Mouse (Mus musculus) heart, postnatal 25 days (tissue): Measurements from ENCODE around the gene Mief1. TPM values are rescaled to one million over a fixed set of nuclear protein-coding genes. Genes with fewer than 3 reads are reported as not detected.

Source experiments
- total RNA-seq, 2 experiments: library from RNA; stranded (reverse); gene quantifications; 2 replicates each; pipeline ENCODE4 v1.2.3; 2021

Mief1 gene
- total RNA-seq, 2 experiments from 2014 or later = 29.2 to 32.3 TPM

Other genes with a start within 250 kb of the Mief1 start
- 10 to 100 TPM; 24.5 to 33.8 TPM for gene Pdgfb, start 219.0 kb upstream of the Mief1 start, total RNA-seq
- 10 to 100 TPM; 77.5 to 92.2 TPM for gene Syngr1, start 142.7 kb upstream of the Mief1 start, total RNA-seq
- 100 to 1,000 TPM; 154 to 183 TPM for gene Rpl3, start 142.2 kb upstream of the Mief1 start, total RNA-seq
- gene Tab1, start 100.9 kb upstream of the Mief1 start, total RNA-seq = 10 to 100 TPM; 23.7 to 26.5 TPM
- 1 to 10 TPM; 1.5 to 1.6 TPM for gene Mgat3, start 60.3 kb upstream of the Mief1 start, total RNA-seq
- 10 to 100 TPM; 16.1 to 21.0 TPM for gene AC140267.1, start 1.8 kb downstream of the Mief1 start, total RNA-seq
- gene Atf4, start 21.2 kb downstream of the Mief1 start, total RNA-seq = 10 to 100 TPM; 58.3 to 81.7 TPM
- 10 to 100 TPM; 15.5 to 15.9 TPM for gene Rps19bp1, start 30.3 kb downstream of the Mief1 start, total RNA-seq
- gene Cacna1i, start 53.2 kb downstream of the Mief1 start, total RNA-seq = under 1 TPM in 1 of 2 experiments, not detected in 1; 0.36 TPM